Mouse (Mus musculus): ENCODE measurements at regions not wholly inside any gene's neighbourhood (a gene's known extent, or its start where the extent isn't known, plus 50 kb on each side); places are given as distances from the start of the nearest gene placed in this dataset.

DNA sequence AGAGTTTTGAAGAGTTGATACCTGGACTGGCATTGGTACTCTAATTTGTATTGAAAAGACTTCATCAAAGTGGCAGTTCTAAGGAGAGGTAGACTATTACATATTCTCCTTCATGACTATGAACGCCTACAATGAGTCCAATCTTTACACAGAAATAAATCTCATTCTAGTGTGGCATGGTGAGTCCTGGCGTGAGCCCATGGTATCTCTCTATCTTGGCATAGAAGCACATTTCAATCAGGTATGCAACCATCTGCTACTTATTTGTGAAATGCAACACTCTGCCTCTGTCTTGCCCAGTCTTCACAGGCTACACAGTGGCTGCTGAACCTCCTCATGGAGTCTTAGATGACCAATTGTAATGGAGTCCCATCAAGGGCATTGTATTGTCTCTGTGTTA lies 661.8 kb upstream of the Pou3f3 start:
- TF ChIP-seq TCF12 (IDR thresholded peaks at IDR 0.05; ENCODE audit: insufficient read depth, poor library complexity, severe bottlenecking) (no peak), POLR2A (IDR thresholded peaks at IDR 0.05; ENCODE audit: insufficient read length, low read depth) (no peak), TCF3 (IDR thresholded peaks at IDR 0.05; ENCODE audit: insufficient read length, low read depth) (no peak), MAX (IDR thresholded peaks at IDR 0.05; ENCODE audit: low read depth) (no peak)
